Mouse (Mus musculus) heart, postnatal 0 days (tissue): ENCODE measurements at regions not wholly inside any gene's neighbourhood (a gene's known extent, or its start where the extent isn't known, plus 50 kb on each side); places are given as distances from the start of the nearest gene placed in this dataset.

Experiments
- CTCF ChIP-seq: IDR thresholded peaks from 2 replicates; pipeline ENCODE4 v1.5.1; 2016; ENCODE audit warnings: antibody characterized with exemption, control low read depth, low read depth
- EP300 ChIP-seq: IDR thresholded peaks from 2 replicates; pipeline ENCODE4 v1.6.1; 2016; ENCODE audit warnings: antibody characterized with exemption, low read depth

- TF ChIP-seq EP300 (no peak), CTCF (no peak)
These were observed 102.0 kb downstream of the Naa11 start for GRCm38 (mm10) chr5:97290166-97290681.
